In genomic region chr6:116353428-116353827, GRCm38 (mm10) we compare ENCODE assay signal across 13 mouse cellular contexts.
"Had no signal": no experiment of that assay in that cellular context is flagged by ENCODE, and none has a peak within 500 bp of the region (broad histone marks: within the 10 kb centered on the region; RNA-seq: fewer than 3 reads in every experiment).

No protein-coding gene starts in this region.

- H3K9me3 ChIP-seq: limb, embryonic 10.5 days; limb, embryonic 13.5 days had no signal

- H3K27me3 ChIP-seq: limb, embryonic 13.5 days had no signal

- DNase-seq: kidney, adult 18-20 months; kidney, adult 9 months; kidney, postnatal 14 days; kidney, postnatal 4 days; lung, embryonic 14.5 days; lung, postnatal 14 days; lung, postnatal 4 days; midbrain, embryonic 14.5 days; thymus, adult 18-20 months; thymus, postnatal 36 days had no signal

- H3K4me2 ChIP-seq: limb, embryonic 13.5 days; lung, embryonic 14.5 days; midbrain, embryonic 11.5 days had no signal

- H3K9ac ChIP-seq: limb, embryonic 13.5 days; lung, embryonic 14.5 days had no signal

- H3K36me3 ChIP-seq: limb, embryonic 10.5 days; limb, embryonic 13.5 days had no signal

- H3K27ac ChIP-seq: limb, embryonic 10.5 days; limb, embryonic 13.5 days had no signal

- H3K4me3 ChIP-seq: limb, embryonic 10.5 days; limb, embryonic 13.5 days had no signal

- H3K4me1 ChIP-seq: limb, embryonic 10.5 days had no signal
